Mouse (Mus musculus): Measurements from ENCODE around the gene Traf3.

The Traf3 gene

GRCm38 (mm10) chr12:111266592-111266991, 100.4 kb downstream of the Traf3 start:
- no peak for DNase-seq

- DNase-seq: no peak
Observed at GRCm38 (mm10) chr12:111267673-111268325, 101.6 kb downstream of the Traf3 start.

- DNase-seq: no peak
Observed at GRCm38 (mm10) chr12:111270629-111271277, 104.6 kb downstream of the Traf3 start, which contains the start of gene Amn. Gene Amn (plus strand): TSS chr12:111271095.

GRCm38 (mm10) chr12:111271406-111271805, 105.2 kb downstream of the Traf3 start:
- DNase-seq: no peak

GRCm38 (mm10) chr12:111271966-111272365, 105.8 kb downstream of the Traf3 start:
- DNase-seq: no peak

GRCm38 (mm10) chr12:111272420-111272819, 106.2 kb downstream of the Traf3 start:
- peak; percentile 80 for DNase-seq

- peak in 1 of 2 experiments; percentile 11 for DNase-seq
Observed at GRCm38 (mm10) chr12:111274006-111274405, 107.8 kb downstream of the Traf3 start.

GRCm38 (mm10) chr12:111274447-111275149, 108.4 kb downstream of the Traf3 start:
- DNase-seq: no peak

GRCm38 (mm10) chr12:111275150-111275841, 109.1 kb downstream of the Traf3 start:
- peak in 1 of 2 experiments; percentile 15 for DNase-seq

- no peak for DNase-seq
Observed at GRCm38 (mm10) chr12:111276371-111276770, 110.2 kb downstream of the Traf3 start.

- DNase-seq: no peak
Observed at GRCm38 (mm10) chr12:111283573-111283972, 117.4 kb downstream of the Traf3 start.

GRCm38 (mm10) chr12:111284532-111284931, 118.4 kb downstream of the Traf3 start:
- no peak for DNase-seq

- no peak for DNase-seq
Observed at GRCm38 (mm10) chr12:111293025-111293424, 126.9 kb downstream of the Traf3 start.

GRCm38 (mm10) chr12:111301322-111302017, 135.3 kb downstream of the Traf3 start:
- DNase-seq: no peak

GRCm38 (mm10) chr12:111302018-111302345, 135.8 kb downstream of the Traf3 start:
- no peak for DNase-seq

- DNase-seq: no peak
Observed at GRCm38 (mm10) chr12:111303702-111304337, 137.7 kb downstream of the Traf3 start.

- DNase-seq: no peak
Observed at GRCm38 (mm10) chr12:111306821-111307220, 140.7 kb downstream of the Traf3 start.

GRCm38 (mm10) chr12:111309256-111309655, 143.1 kb downstream of the Traf3 start:
- DNase-seq: no peak

GRCm38 (mm10) chr12:111309931-111310330, 143.8 kb downstream of the Traf3 start:
- DNase-seq: no peak

GRCm38 (mm10) chr12:111311775-111312174, 145.6 kb downstream of the Traf3 start:
- no peak for DNase-seq

GRCm38 (mm10) chr12:111314273-111314672, 148.1 kb downstream of the Traf3 start:
- DNase-seq: no peak
